Mouse (Mus musculus) mouse embryonic stem cell (cell line): ENCODE results near the gene Gm49673.
"Not testable (repeated sequence)": the region's sequence is repeated elsewhere in the genome, so short reads cannot be mapped to it uniquely, and the experiment has no call there.

ENCODE experiments used
- in situ Hi-C, 2 experiments: fragments of 300-500 bp; cut with MboI; formaldehyde crosslinking; loops; 1 replicate in 1 of 2; 3 replicates in 1 of 2; pipeline ENCODE4 v1.14.3; 2019 to 2020; ENCODE audit warnings: low sequenced_read_pairs in 2 of 2, low pct_unique_long_range_greater_than_20kb in 1 of 2, mixed read lengths in 1 of 2; ENCODE audit not compliant: unreplicated experiment in 1 of 2

The Gm49673 gene

DNA sequence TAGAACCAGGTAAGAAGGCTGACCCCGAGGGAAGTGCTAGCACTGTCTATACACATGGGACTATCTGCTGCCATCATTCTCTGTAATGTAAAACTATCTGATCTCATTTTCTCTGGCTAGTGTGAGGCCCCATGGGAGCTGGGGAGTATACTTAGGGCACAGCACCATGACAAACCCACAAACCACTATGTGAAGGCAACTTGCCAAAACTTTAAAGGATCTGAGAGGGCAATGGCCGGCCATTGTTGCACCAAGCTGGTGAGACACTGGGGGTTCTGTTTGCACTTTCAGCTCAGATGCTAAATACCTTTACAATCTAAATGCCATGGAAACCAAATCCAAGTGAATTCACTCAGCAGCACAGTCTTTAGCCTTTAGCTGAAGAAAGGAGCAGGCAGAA, 77.7 kb downstream of the Gm49673 start:
- in situ Hi-C loops, result not testable (repeated sequence)

DNA sequence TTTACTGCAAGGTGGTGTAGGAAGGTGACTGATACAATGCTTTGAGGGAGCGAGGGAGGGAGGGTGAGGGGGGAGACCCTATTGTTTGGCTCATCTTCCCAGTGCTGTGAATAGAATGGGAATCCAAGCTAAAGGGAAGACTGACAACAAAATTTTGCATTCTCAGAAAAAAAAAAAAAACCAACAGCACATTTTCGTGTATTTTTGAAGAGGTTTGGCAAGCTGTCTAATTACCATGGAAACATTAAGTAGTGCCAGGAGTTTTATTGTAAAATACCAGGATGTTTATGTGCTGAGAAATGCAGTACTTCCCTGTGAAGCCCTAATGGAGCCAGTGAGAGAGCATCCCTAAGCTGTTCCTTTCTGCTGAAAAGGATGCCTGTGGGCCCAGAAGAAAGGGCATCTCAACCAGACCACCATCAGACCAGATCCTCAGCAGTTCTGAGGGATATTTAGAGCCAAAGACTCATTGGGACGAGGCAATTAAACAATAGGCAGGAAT, 90.9 kb downstream of the Gm49673 start:
- in situ Hi-C loops, result not testable (repeated sequence)

DNA sequence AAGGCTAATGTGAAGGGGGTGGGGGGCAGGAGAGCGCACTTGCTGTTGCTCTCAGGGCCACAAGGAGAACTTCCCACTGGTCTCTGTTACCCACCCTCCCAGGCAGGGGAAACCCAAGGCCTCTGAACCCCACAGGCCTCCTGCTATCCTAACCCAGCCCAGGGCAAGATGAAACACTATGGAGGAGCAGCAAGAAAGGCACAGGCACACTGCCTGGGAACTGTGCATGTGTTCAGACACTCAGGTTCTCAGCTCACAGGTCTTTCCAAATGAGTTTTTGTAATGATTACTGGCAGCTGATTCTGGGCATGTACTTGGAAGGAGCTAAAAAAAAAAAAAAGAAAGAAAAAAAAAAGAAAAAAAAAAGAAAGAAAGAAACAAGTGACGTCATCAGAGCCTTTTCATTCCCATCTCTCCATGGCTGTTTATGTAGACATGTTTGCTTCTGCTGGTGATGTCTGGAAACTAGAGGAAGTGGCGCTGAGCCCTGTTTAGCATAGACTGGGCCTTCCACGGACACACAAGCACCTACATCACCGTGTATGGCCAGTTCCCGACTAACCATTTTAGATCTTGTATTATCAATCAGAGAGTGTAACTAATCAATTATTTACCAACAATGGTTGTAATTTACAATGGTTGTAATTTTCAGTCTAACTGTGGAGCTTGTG, 91.5 kb downstream of the Gm49673 start:
- in situ Hi-C loops, result not testable (repeated sequence)

DNA sequence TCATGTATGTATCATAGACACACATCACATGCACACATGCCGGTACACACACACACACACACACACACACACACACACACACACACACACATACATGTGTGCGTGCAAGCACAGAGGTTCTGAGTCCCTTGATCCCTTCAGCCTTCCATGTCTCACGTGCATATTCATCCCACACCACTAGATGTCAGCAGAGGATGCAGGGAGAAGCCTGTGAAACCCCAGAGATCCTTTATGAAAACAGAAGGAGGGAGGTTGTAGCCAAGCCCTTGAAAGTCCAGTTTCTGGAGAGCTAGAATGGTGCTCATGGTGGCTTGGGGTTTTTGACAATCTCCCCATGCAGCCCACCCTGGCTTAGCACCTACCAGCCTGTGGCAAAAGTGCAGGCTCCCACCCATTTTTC, 96.3 kb downstream of the Gm49673 start:
- in situ Hi-C loops, result not testable (repeated sequence)

DNA sequence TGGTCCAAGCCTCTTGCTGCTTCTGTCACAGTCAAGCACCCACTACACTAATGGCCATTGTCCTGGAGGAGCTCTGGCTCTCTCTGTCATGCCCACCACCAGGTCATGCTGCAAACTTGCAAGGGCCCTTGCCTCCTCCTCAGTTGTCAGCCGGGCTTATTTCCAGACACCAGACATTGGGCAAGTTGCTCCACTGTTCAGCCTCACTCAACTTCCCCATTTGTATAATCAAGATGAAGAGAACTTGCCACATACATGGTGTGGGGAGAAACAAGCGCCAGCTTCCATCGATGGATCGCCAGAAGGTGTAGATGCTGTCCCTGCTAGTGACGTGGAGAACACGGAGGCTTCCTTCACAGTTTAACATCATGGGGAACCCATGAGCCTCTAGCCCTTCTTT, 97.4 kb downstream of the Gm49673 start:
- in situ Hi-C loops, result not testable (repeated sequence)

- in situ Hi-C loops, result not testable (repeated sequence)
These were observed 101.4 kb downstream of the Gm49673 start for GRCm38 (mm10) chr17:8046178-8046577.

GRCm38 (mm10) chr17:8041197-8041596, 106.4 kb downstream of the Gm49673 start:
- in situ Hi-C loops, result not testable (repeated sequence)

DNA sequence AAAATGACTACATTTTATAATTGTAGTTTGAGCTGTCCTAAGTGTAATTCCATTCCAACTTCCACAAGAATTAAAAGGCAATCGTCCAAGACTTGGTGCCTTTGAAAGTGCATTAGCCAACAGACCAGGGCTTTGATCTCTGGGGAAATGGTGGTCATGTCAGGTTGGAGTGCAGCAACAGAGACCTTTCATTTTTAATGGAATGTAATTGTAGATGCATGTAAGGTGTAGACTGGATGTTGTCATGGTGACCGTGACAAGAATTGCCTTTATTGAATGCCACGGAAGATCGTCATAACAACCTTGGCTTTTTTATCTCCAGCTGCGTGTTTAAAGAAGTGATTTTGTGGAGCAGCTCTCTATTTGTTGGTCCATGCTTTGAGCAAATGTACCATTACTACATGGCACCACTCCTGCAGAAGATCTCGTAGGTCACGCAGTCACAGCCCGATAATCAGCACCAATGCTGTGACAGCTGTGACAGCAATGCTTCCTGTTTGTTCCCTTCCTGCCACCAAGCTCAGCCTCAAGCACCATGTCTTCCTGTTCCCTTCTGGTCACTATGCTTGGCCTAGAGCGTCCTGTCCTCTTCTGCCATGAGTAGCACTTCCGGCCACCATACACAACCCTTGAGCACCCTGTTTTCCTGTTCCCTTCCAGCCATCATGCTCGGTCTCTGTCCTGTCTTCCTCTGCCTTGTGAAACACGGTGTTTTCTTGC, 107.5 kb downstream of the Gm49673 start:
- in situ Hi-C loops, result not testable (repeated sequence)

DNA sequence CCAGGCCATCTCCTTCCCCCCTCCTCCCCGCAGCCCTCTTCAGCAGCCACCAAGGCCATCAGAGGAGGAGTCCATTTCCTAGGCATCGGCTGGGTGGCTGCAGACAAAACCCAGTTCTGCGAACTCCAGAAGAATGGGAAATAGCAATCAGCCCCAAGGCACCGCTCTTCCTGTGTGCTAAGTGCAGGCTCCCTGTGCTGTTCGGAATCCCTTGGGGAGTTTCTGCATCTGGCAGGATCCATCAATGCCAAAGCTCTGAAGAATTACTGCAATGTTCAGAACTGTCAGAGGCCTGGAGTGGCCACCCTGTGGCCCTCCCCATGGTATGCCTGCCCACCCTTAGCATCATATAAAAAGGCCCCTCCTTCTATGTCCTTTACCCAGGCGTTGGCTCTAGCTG, 110.6 kb downstream of the Gm49673 start:
- in situ Hi-C loops, result not testable (repeated sequence)
